Mouse (Mus musculus) limb, embryonic 13.5 days (tissue): Measurements from ENCODE around the gene Dis3l2. TPM values are rescaled to one million over a fixed set of nuclear protein-coding genes. Genes with fewer than 3 reads are reported as not detected.

Experiments
- ATAC-seq: fragments of 200-750 bp; cut with Nextera tagmentation; 2 replicates; pipeline ENCODE4 v1.8.0; 2017; ENCODE audit warnings: low read depth, moderate number of reproducible peaks, moderate TSS enrichment; ENCODE audit not compliant: low FRiP score
- H3K27ac ChIP-seq: fragments of 300-500 bp; sonication (generic); 2 replicates; pipeline ENCODE4 v1.5.1; 2015; ENCODE audit warnings: inconsistent platforms, mild to moderate bottlenecking, moderate library complexity
- H3K27me3 ChIP-seq: fragments of 300-500 bp; sonication (generic); 2 replicates; pipeline ENCODE4 v1.6.1; 2015; ENCODE audit warnings: mild to moderate bottlenecking, inconsistent platforms
- H3K36me3 ChIP-seq: fragments of 300-500 bp; sonication (generic); 2 replicates; pipeline ENCODE4 v1.6.1; 2015; ENCODE audit warnings: inconsistent platforms, mild to moderate bottlenecking, moderate library complexity
- H3K4me1 ChIP-seq: fragments of 300-500 bp; sonication (generic); 2 replicates; pipeline ENCODE4 v1.6.1; 2015; ENCODE audit warnings: inconsistent platforms
- H3K4me2 ChIP-seq: fragments of 300-500 bp; sonication (generic); replicated peaks from 2 replicates; pipeline ENCODE4 v1.6.1; 2015; ENCODE audit warnings: inconsistent platforms, mild to moderate bottlenecking, moderate library complexity
- H3K4me3 ChIP-seq: fragments of 300-500 bp; sonication (generic); 2 replicates; pipeline ENCODE4 v1.5.1; 2015; ENCODE audit warnings: moderate library complexity, mild to moderate bottlenecking, inconsistent platforms
- H3K9ac ChIP-seq: fragments of 300-500 bp; sonication (generic); 2 replicates; pipeline ENCODE4 v1.6.1; 2015; ENCODE audit warnings: mild to moderate bottlenecking, inconsistent platforms
- H3K9me3 ChIP-seq: fragments of 300-500 bp; sonication (generic); 2 replicates; pipeline ENCODE4 v1.6.1; 2016; ENCODE audit warnings: inconsistent platforms
- WGBS: fragments of 180-500 bp; shearing (Covaris S2); methylation state at CpG from one replicate; pipeline ENCODE4 v1.1.7; 2015; 5-methylcytosine and 5-hydroxymethylcytosine counted together
- polyA plus RNA-seq: library from polyadenylated mRNA; unstranded; fragments of >200 nt; fragmentation: Nextera tagmentation; extraction: Ambion mirVana; gene quantifications from 2 replicates; pipeline ENCODE4 v1.2.1, GENCODE M21; 2015

Gene Dis3l2
- polyA plus RNA-seq, 1 experiment from 2014 or later, result 28.6 TPM

DNA sequence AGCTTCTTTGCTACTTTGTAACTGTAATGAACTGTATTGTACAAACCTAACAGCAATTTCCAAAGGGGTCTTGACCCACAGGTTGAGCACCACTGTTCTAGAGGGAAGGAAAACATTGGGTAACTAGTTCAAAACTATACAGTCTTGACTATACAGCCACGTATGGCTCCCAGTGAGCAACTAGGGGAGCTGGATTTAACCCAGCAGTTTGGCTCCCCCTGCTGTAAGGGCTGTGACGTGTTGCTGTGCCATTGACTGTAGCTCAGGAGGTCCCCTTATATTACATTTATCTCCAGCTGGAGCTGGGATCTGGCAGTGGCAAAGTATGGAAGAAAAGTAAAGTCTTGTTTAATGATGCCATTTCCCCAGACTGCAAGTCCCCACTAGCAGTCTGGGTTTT is 4.9 kb upstream of the Dis3l2 start:
- Histone ChIP-seq H3K9me3 (no peaks in the 10 kb centered on the region), H3K9ac (no peak overlapping the region), H3K4me2 (no peak overlapping the region), H3K27ac (no peak overlapping the region), H3K36me3 (no peaks in the 10 kb centered on the region), H3K27me3 (no peaks in the 10 kb centered on the region), H3K4me1 (peaks cover 5% of the 10 kb centered on the region), H3K4me3 (no peak overlapping the region)
- WGBS, result 38% methylated on average over 2 of the region's 2 CpGs
- no peak for ATAC-seq

DNA sequence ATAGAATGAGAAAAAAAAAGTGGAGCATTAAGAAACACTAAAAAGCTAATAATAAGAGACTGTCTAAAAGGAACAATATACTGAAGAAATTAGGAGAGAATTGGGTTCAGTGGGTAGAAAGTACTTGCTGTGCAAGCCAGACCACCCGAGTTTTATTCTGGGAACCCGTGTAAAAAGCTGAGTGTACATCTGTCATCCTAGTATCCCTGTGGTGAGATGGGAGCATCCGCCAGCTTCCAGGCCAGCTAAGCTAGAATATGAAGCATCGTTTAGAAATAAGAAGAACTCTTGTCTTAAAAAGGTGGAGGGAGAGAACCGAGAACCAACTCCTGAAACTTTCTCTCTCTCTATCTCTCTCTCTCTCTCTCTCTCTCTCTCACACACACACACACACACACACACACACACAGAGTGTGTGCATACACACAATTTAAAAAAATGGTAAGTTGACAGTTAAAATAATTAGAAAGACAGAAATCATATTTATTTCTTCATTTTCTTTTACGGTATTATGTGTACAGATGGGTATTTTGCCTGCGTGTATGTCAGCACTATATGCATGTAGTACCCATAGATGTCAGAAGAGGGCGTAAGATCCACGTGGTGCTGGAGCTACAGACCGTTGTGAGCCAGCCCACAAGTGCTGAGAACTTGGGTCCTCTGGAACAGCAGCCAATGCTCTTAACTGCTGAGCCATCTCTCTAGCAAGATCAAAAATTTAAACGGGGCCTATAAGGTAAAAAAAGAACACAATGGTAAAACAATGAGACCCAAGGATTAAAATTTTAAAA is 4.1 kb upstream of the Dis3l2 start:
- no peak for ATAC-seq
- no peak overlapping the region for H3K4me3 ChIP-seq
- H3K27me3 ChIP-seq, result no peaks in the 10 kb centered on the region
- H3K4me2 ChIP-seq, result no peak overlapping the region
- no peaks in the 10 kb centered on the region for H3K36me3 ChIP-seq
- H3K4me1 ChIP-seq, result peaks cover 5% of the 10 kb centered on the region
- no peak overlapping the region for H3K9ac ChIP-seq
- no peaks in the 10 kb centered on the region for H3K9me3 ChIP-seq
- H3K27ac ChIP-seq, result no peak overlapping the region
- 65% methylated on average over 11 of the region's 11 CpGs for WGBS

DNA sequence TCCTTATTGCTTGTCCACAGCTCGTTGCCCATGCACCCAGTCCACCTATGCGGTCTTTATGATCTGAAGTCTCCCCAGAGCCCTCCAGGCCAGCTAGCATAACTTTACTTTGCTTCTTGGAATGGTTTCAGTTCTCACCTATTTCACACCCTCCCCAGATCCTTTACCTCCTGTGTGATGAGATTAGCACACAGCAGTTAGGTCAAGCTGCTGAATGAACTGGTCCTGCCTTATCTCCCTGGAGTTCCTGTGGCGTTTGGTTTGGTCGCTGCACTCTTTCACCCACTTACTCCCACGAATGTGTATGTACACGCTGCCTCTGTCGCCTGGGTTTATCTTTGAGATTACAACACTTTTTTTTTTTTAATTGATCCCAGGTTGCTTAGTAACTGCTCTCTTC is 3.2 kb upstream of the Dis3l2 start:
- H3K9ac ChIP-seq, result no peak overlapping the region
- H3K4me1 ChIP-seq, result peaks cover 10% of the 10 kb centered on the region
- no peak overlapping the region for H3K4me3 ChIP-seq
- WGBS, result 76% methylated on average over 7 of the region's 7 CpGs
- no peaks in the 10 kb centered on the region for H3K36me3 ChIP-seq
- H3K9me3 ChIP-seq, result no peaks in the 10 kb centered on the region
- ATAC-seq, result no peak
- no peaks in the 10 kb centered on the region for H3K27me3 ChIP-seq
- no peak overlapping the region for H3K4me2 ChIP-seq
- no peak overlapping the region for H3K27ac ChIP-seq

DNA sequence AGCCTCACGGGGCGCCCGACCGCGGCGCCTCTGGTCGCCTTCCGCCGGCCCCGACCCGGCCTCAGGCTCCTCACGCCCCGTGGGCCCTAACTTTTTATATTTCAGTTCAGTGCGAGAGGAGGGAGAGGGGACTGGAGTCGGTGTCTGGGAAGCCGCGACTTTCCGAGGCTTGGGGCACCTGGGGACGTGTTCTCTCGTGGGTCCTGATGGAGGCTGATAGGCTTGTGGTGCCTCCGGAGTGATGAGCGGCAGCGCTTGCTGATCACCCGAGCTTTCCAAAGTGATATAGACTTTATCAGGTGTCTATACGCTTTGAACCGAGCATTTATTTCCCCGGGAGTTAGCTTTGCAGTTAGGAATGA is 338 bp downstream of the Dis3l2 start:
- Histone ChIP-seq H3K4me2 (peak overlapping the region; percentile 69), H3K36me3 (no peaks in the 10 kb centered on the region), H3K27ac (peak overlapping the region; percentile 81), H3K9ac (peak overlapping the region; percentile 92), H3K4me3 (peak overlapping the region; percentile 88), H3K27me3 (no peaks in the 10 kb centered on the region), H3K9me3 (no peaks in the 10 kb centered on the region), H3K4me1 (peaks cover 16% of the 10 kb centered on the region)
- WGBS, result under 1% methylated on average over 27 of the region's 27 CpGs
- no peak for ATAC-seq

DNA sequence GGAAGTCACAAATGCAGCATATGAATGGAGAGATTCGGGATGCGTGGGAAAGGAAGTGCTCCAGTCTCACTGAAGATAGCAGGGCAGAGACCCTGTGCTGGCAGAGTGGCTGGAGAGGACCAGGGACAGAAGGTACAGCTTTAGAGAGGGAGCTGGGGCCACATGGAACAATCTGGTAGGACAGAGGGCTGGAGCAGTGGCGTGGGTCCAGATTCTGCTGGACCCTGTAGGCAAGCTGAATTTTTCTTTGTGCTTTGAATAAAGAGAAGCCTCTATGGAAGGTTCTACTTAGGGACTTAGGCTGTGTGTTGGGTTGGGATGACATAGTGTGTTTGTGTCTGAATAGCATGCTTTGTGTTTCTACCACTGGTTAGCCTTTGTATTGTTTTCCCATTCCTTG is 1.9 kb downstream of the Dis3l2 start:
- Histone ChIP-seq H3K9ac (no peak overlapping the region), H3K27ac (no peak overlapping the region), H3K4me2 (peak overlapping the region; percentile 27; the same call in 1 of the 2 replicates), H3K4me1 (peaks cover 16% of the 10 kb centered on the region), H3K36me3 (no peaks in the 10 kb centered on the region), H3K4me3 (no peak overlapping the region), H3K27me3 (no peaks in the 10 kb centered on the region), H3K9me3 (no peaks in the 10 kb centered on the region)
- 93% methylated on average over 3 of the region's 3 CpGs for WGBS
- no peak for ATAC-seq

DNA sequence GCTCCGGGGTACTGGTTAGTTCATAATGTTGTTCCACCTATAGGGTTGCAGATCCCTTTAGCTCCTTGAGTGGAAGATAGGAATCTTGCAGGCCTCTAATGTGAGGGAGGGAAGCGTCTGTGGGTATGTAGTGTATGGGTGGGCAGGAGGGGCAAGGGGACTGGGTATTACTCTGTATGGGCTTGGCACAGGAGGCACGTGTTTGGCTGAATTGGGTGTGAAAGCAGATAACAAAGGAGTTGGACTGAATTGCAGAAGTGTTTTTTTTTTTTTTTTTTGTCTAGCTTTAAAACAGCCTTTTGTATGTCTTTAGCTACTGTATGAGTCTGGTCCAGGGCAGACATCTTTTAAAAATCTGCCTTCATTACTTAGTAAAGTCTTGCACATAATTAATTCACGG is 5.9 kb downstream of the Dis3l2 start:
- WGBS, result 85% methylated on average over 4 of the region's 4 CpGs

DNA sequence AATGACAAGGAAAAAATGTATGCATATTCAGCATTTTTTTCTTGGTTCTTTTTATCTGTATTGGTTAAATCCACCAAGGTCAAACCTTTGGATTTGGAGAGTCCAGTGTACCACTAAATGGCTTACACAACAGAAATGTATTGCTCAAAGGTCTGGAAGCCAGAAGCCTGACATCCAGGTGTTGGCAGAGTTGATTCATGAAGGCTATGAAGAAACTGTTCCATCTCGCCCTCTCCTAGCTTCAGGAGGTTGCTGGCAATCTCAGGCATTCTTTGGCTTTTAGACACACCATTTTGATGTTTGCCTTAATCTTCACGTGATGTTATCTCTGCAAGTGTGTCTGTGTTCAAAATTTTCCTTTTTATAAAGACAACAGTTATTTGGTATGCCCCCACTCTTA is 8.4 kb downstream of the Dis3l2 start:
- Histone ChIP-seq H3K4me2 (no peak overlapping the region), H3K36me3 (no peaks in the 10 kb centered on the region), H3K9me3 (no peaks in the 10 kb centered on the region), H3K4me1 (no peaks in the 10 kb centered on the region), H3K4me3 (no peak overlapping the region), H3K27me3 (no peaks in the 10 kb centered on the region), H3K9ac (no peak overlapping the region), H3K27ac (no peak overlapping the region)
- WGBS, result 83% methylated on average over 2 of the region's 2 CpGs
- ATAC-seq, result no peak

More for the DNA sequence above, 5.9 kb downstream of the Dis3l2 start:
- H3K4me2 ChIP-seq, result no peak overlapping the region
- no peaks in the 10 kb centered on the region for H3K9me3 ChIP-seq
- no peaks in the 10 kb centered on the region for H3K36me3 ChIP-seq
- peaks cover 11% of the 10 kb centered on the region for H3K4me1 ChIP-seq
- H3K27ac ChIP-seq, result no peak overlapping the region
- H3K27me3 ChIP-seq, result no peaks in the 10 kb centered on the region
- no peak overlapping the region for H3K4me3 ChIP-seq
- H3K9ac ChIP-seq, result no peak overlapping the region
- ATAC-seq, result no peak

DNA sequence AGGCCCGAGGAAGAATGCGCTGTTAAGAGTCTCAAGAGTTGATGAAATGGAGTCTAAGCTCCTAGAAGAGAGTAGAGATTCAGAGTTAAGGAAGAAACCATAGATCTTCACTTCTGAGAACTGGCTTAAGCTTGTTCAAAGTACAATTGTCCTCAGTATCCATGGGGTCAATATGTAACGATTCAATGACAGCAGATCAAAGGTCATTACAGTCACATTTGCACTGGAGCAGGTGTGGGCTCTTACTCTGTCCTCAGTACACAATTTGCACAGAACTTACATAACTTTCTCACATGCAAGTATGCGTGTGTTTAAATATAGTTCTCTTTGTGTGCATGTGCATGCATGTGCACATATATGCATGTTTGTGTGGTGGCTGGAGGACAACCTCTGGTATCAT is 9.4 kb downstream of the Dis3l2 start:
- no peaks in the 10 kb centered on the region for H3K4me1 ChIP-seq
- no peak for ATAC-seq
- H3K27ac ChIP-seq, result no peak overlapping the region
- no peak overlapping the region for H3K9ac ChIP-seq
- no peak overlapping the region for H3K4me3 ChIP-seq
- no peaks in the 10 kb centered on the region for H3K27me3 ChIP-seq
- no peaks in the 10 kb centered on the region for H3K36me3 ChIP-seq
- no peak overlapping the region for H3K4me2 ChIP-seq
- no peaks in the 10 kb centered on the region for H3K9me3 ChIP-seq
- 93% methylated on average over 4 of the region's 4 CpGs for WGBS

DNA sequence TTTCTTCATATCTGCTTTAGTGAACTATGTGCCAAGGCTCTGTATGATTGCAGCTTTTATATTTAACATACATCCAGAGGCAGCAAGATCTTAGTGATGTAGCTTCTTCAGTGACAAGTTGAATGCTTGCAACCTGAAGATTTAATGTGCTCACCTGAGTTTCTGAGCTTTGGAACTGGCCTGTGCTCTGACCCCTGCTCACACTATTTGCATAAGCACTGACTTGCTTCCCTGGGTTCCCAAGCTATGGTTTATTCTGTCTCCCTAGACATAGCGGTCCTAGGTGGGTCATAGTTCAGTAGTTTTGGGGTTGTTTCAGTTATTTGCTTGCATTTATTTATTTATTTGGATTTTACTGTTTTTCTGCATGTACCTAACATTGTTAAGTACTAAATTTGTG is 14.6 kb downstream of the Dis3l2 start:
- Histone ChIP-seq H3K9ac (no peak overlapping the region), H3K36me3 (no peaks in the 10 kb centered on the region), H3K4me1 (no peaks in the 10 kb centered on the region), H3K4me2 (no peak overlapping the region), H3K9me3 (no peaks in the 10 kb centered on the region), H3K4me3 (no peak overlapping the region), H3K27me3 (no peaks in the 10 kb centered on the region), H3K27ac (no peak overlapping the region)
- ATAC-seq, result no peak
- 94% methylated on average over 1 of the region's 1 CpGs for WGBS

DNA sequence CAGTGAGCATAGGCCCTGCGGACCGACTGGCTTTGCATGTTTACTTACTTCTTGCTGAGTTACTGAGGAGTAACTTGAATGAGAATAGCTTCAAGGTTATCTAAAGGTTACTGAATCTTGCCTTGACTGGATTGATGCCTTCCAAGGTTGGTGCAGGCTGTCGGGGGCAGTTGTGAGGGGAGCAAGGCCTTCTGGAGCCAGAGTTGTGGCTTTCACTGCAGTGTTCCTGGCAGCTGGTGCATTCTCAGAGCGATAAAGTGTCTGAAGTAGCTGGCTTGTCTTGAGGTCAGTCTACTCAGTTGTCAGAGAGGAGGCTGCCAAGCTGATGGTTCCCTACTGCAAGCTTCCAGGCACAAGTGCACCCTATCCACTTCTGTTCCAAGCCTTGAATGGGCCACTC is 15.8 kb downstream of the Dis3l2 start:
- Histone ChIP-seq H3K36me3 (no peaks in the 10 kb centered on the region), H3K4me3 (no peak overlapping the region), H3K27me3 (no peaks in the 10 kb centered on the region), H3K4me1 (no peaks in the 10 kb centered on the region), H3K9ac (no peak overlapping the region), H3K4me2 (no peak overlapping the region), H3K9me3 (no peaks in the 10 kb centered on the region), H3K27ac (no peak overlapping the region)
- no peak for ATAC-seq
- 92% methylated on average over 4 of the region's 4 CpGs for WGBS

DNA sequence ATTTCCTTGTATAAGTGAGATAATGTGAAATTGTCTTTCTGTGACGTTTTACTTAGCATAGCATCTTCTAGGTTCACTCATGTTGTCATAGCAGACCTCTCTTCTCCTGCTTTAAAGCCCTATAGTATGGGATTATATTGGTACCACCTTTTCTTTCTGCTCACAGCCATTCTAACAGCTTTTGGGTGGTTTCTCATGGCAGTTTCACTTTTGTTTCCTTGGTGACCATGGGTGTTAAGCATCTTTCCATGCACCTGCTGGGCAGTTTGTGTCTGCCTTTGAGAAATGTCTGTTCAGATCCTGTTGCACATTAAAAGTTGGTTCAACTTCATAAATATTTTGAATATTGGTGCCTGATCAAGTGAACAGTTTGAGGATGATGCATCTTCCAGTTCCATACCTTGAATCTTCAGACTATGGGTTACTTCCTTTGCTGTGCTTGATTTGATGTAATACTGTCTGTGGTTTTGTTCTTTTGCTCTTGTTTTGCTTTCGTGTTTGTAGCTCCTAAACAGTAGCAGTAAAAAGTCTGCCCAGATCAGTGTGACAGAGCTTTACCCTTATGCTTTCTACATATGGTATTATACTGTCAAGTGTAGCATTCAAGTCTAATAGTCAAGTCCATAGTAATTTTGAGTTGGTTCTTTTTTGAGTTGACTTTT is 29.7 kb downstream of the Dis3l2 start:
- no peak overlapping the region for H3K27ac ChIP-seq
- peaks cover 3% of the 10 kb centered on the region; the same call in 1 of the 2 replicates for H3K9me3 ChIP-seq
- no peak overlapping the region for H3K4me3 ChIP-seq
- H3K9ac ChIP-seq, result no peak overlapping the region
- H3K4me2 ChIP-seq, result no peak overlapping the region
- H3K27me3 ChIP-seq, result no peaks in the 10 kb centered on the region
- H3K36me3 ChIP-seq, result no peaks in the 10 kb centered on the region
- WGBS, result 74% methylated on average over 2 of the region's 2 CpGs
- no peak for ATAC-seq
- no peaks in the 10 kb centered on the region for H3K4me1 ChIP-seq

DNA sequence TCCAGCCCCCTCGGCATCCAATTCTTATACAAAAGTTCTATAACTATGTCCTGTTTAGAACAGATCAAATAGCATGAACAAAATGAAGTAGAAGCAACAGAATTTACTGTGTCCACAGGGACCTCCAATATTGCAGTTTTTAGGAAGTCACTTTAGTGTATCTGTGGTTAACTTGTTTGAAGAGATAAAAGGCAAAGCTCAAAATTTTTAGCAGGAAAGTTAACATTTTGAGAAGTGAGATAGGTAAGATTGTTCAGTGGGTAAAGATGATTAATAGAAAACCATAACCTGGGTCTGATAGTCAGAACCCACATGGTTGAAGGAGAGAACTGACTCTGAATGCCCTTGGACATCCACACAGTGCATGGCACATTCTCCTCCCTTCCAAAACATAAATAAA is 32.8 kb downstream of the Dis3l2 start:
- 84% methylated on average over 1 of the region's 1 CpGs for WGBS
- Histone ChIP-seq H3K27me3 (no peaks in the 10 kb centered on the region), H3K9me3 (peaks cover 2% of the 10 kb centered on the region; the same call in 1 of the 2 replicates), H3K4me2 (no peak overlapping the region), H3K36me3 (no peaks in the 10 kb centered on the region; the same call in 1 of the 2 replicates), H3K27ac (no peak overlapping the region), H3K4me3 (no peak overlapping the region), H3K4me1 (no peaks in the 10 kb centered on the region), H3K9ac (no peak overlapping the region)
- no peak for ATAC-seq

DNA sequence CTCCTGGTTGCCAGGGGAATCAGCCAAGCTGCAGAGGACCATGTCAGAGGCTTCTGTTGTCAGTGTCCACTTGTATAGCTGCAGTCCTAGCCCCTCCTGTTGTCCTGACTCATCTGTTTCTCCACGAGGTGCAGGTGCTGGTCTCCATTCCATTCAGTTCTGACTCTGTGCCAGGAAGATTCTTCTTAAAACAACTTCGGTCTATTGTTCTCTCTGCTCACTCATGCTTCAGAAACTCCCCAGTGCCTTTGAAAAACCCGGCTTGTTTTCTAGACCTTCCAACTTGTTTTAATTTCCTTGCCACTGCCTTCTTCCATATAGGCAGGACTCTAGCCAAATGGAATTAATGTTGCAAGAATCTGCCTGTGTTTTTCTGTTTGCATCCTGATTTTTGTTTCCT is 39.3 kb downstream of the Dis3l2 start:
- no peak overlapping the region for H3K9ac ChIP-seq
- 62% methylated on average over 3 of the region's 3 CpGs for WGBS

More for the DNA sequence above, 39.3 kb downstream of the Dis3l2 start:
- no peaks in the 10 kb centered on the region for H3K9me3 ChIP-seq
- no peak overlapping the region for H3K4me2 ChIP-seq
- no peak for ATAC-seq
- no peaks in the 10 kb centered on the region for H3K27me3 ChIP-seq
- no peak overlapping the region for H3K27ac ChIP-seq
- H3K4me3 ChIP-seq, result no peak overlapping the region
- H3K4me1 ChIP-seq, result no peaks in the 10 kb centered on the region
- peaks cover 24% of the 10 kb centered on the region for H3K36me3 ChIP-seq
